Mouse (Mus musculus): ENCODE measurements at regions not wholly inside any gene's neighbourhood (a gene's known extent, or its start where the extent isn't known, plus 50 kb on each side); places are given as distances from the start of the nearest gene placed in this dataset.

GRCm38 (mm10) chr9:31578506-31579173 lies 114.4 kb upstream of the Tmem45b start:
- no peak for TF ChIP-seq POLR2A (IDR thresholded peaks at IDR 0.05; ENCODE audit: control insufficient read depth, extremely low read depth, insufficient read depth, low read length, poor library complexity)
- TF ChIP-seq CTCF (IDR thresholded peaks at IDR 0.05; ENCODE audit: borderline replicate concordance, control insufficient read depth, extremely low read depth, insufficient read depth, low read length, poor library complexity), result no peak
- DNase-seq, result no peak
- no peaks in the 10 kb centered on the region for H3K27me3 ChIP-seq (ENCODE audit: control insufficient read depth, insufficient read depth, low read length)
- WGBS, result 91% methylated on average over 8 of the region's 8 CpGs
- no peaks in the 10 kb centered on the region for H3K36me3 ChIP-seq (ENCODE audit: control insufficient read depth, insufficient read depth, low read length)
- H3K4me1 ChIP-seq (replicated peaks; ENCODE audit: control insufficient read depth, insufficient read depth, low read length), result no peaks in the 10 kb centered on the region
- no peak overlapping the region for H3K27ac ChIP-seq (ENCODE audit: control insufficient read depth, insufficient read depth, low read length)
- no peak overlapping the region for H3K4me3 ChIP-seq (ENCODE audit: control insufficient read depth, insufficient read depth, low read length)

- no peak for DNase-seq
- Histone ChIP-seq H3K27ac (ENCODE audit: control insufficient read depth, insufficient read depth, low read length) (no peak overlapping the region), H3K4me3 (ENCODE audit: control insufficient read depth, insufficient read depth, low read length) (no peak overlapping the region), H3K27me3 (ENCODE audit: control insufficient read depth, insufficient read depth, low read length) (no peaks in the 10 kb centered on the region), H3K36me3 (ENCODE audit: control insufficient read depth, insufficient read depth, low read length) (no peaks in the 10 kb centered on the region), H3K4me1 (replicated peaks; ENCODE audit: control insufficient read depth, insufficient read depth, low read length) (no peaks in the 10 kb centered on the region)
- 80% methylated on average over 7 of the region's 7 CpGs for WGBS
- no peak for TF ChIP-seq CTCF (IDR thresholded peaks at IDR 0.05; ENCODE audit: borderline replicate concordance, control insufficient read depth, extremely low read depth, insufficient read depth, low read length, poor library complexity)
- TF ChIP-seq POLR2A (IDR thresholded peaks at IDR 0.05; ENCODE audit: control insufficient read depth, extremely low read depth, insufficient read depth, low read length, poor library complexity), result no peak
These were observed 112.8 kb upstream of the Tmem45b start for GRCm38 (mm10) chr9:31577066-31577465.

- DNase-seq, result no peak
- TF ChIP-seq CTCF (IDR thresholded peaks at IDR 0.05; ENCODE audit: borderline replicate concordance, control insufficient read depth, extremely low read depth, insufficient read depth, low read length, poor library complexity) (no peak), POLR2A (IDR thresholded peaks at IDR 0.05; ENCODE audit: control insufficient read depth, extremely low read depth, insufficient read depth, low read length, poor library complexity) (no peak)
- no peaks in the 10 kb centered on the region for H3K27me3 ChIP-seq (ENCODE audit: control insufficient read depth, insufficient read depth, low read length)
- no peak overlapping the region for H3K27ac ChIP-seq (ENCODE audit: control insufficient read depth, insufficient read depth, low read length)
- 88% methylated on average over 10 of the region's 10 CpGs for WGBS
- H3K4me3 ChIP-seq (ENCODE audit: control insufficient read depth, insufficient read depth, low read length), result no peak overlapping the region
- no peaks in the 10 kb centered on the region for H3K36me3 ChIP-seq (ENCODE audit: control insufficient read depth, insufficient read depth, low read length)
- H3K4me1 ChIP-seq (replicated peaks; ENCODE audit: control insufficient read depth, insufficient read depth, low read length), result no peaks in the 10 kb centered on the region
These were observed 102.8 kb upstream of the Tmem45b start for GRCm38 (mm10) chr9:31567029-31567428.

DNA sequence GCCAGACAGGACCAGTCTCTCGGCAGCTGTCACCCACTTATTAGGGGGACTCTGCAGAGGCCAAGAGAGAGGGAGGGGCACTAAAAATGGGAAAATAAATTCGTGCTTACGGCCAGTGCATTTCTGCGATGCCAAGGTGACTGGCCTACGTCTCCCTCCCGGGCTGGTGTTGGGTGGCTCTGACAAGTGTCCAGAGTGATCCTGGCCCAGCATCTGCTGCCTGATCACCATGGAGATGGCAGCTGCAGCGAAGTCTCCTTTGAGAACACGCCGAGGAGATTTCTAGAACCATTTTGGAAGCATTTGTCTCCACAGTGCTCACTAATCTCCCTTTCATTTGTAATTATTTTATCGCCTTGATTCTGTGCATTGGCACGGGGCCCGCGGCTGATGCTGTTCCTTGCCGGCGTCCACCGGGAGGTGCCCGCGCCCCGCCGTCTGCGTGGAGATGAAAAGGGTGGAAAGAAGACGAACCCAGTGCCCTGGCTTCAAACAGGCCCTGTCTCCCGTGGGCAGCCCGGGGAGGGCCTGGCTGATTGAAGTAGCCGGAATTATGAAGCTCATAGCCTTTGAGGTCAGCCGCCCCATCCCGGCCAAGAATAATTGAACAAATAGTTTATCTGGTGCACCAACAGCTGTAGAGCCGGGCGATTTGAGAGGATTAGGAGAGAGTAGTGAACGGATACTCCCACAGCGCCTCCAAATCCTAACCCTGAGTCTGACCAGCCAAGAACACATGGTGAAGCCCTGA lies 102.2 kb upstream of the Tmem45b start:
- DNase-seq, result no peak
- H3K4me1 ChIP-seq (replicated peaks; ENCODE audit: control insufficient read depth, insufficient read depth, low read length), result no peaks in the 10 kb centered on the region
- no peaks in the 10 kb centered on the region for H3K27me3 ChIP-seq (ENCODE audit: control insufficient read depth, insufficient read depth, low read length)
- TF ChIP-seq POLR2A (IDR thresholded peaks at IDR 0.05; ENCODE audit: control insufficient read depth, extremely low read depth, insufficient read depth, low read length, poor library complexity) (no peak), CTCF (IDR thresholded peaks at IDR 0.05; ENCODE audit: borderline replicate concordance, control insufficient read depth, extremely low read depth, insufficient read depth, low read length, poor library complexity) (no peak)
- no peak overlapping the region for H3K4me3 ChIP-seq (ENCODE audit: control insufficient read depth, insufficient read depth, low read length)
- no peak overlapping the region for H3K27ac ChIP-seq (ENCODE audit: control insufficient read depth, insufficient read depth, low read length)
- no peaks in the 10 kb centered on the region for H3K36me3 ChIP-seq (ENCODE audit: control insufficient read depth, insufficient read depth, low read length)
- 88% methylated on average over 31 of the region's 31 CpGs for WGBS

DNA sequence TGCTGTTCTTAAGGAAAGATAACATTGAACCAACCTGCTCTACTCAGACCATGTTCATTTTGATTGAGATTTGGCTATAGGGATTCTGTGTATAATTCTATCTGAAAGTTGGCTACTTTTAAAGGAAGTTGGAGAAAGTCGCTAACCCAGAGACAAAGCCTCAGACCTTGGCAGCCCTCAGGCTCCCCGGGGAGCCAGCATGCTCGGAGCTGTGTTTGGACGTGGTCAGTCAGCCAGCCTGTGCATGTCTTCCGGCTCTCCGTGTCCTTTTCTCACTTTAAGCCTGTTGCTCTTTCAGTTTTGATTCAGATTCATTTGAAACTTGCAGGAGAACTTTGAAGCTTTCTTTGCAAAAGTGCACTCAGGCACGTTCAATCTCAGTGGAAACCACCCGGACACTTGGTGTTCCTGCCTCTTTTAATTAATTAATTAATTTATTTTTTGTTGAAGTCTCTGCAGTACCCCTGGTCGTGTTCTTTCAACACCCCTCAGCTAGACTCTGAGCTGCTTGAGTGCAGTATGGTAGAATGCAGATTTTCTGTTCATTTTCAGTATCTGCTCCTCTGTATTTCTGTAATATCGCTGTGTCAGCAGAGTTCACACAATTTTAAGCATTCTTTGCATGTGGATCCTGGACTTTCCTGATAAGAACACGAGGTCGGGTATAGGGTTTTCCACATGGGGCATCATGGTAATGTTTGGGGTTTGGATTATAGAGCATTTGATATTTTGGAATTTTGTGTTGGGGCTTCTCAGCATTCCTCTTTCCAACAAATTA lies 100.9 kb upstream of the Tmem45b start:
- no peak for DNase-seq
- TF ChIP-seq POLR2A (IDR thresholded peaks at IDR 0.05; ENCODE audit: control insufficient read depth, extremely low read depth, insufficient read depth, low read length, poor library complexity), result no peak
- TF ChIP-seq CTCF (IDR thresholded peaks at IDR 0.05; ENCODE audit: borderline replicate concordance, control insufficient read depth, extremely low read depth, insufficient read depth, low read length, poor library complexity), result no peak
- 83% methylated on average over 12 of the region's 12 CpGs for WGBS

DNA sequence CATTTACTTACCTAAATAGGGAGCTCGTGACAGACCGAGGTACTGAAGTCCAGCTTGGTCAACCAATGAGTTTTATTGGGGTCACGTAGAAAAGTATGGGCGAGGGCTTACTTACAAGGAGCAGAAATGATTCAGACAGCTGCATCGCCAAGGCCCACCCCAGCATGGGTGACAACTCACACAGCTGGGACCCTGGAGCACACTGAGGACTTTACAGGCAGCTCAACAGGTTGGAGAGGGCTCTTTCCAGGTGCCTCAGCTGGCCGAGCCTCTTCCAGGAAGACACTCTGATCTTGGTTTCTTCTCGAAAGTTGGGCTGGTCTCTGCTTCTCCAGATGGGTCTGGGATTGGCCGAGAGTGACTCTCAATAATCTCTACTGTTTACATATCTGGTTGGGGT lies 99.3 kb upstream of the Tmem45b start:
- no peak for TF ChIP-seq CTCF (IDR thresholded peaks at IDR 0.05; ENCODE audit: borderline replicate concordance, control insufficient read depth, extremely low read depth, insufficient read depth, low read length, poor library complexity)
- TF ChIP-seq POLR2A (IDR thresholded peaks at IDR 0.05; ENCODE audit: control insufficient read depth, extremely low read depth, insufficient read depth, low read length, poor library complexity), result no peak
- no peaks in the 10 kb centered on the region for H3K36me3 ChIP-seq (ENCODE audit: control insufficient read depth, insufficient read depth, low read length)
- no peaks in the 10 kb centered on the region for H3K27me3 ChIP-seq (ENCODE audit: control insufficient read depth, insufficient read depth, low read length)
- H3K4me1 ChIP-seq (replicated peaks; ENCODE audit: control insufficient read depth, insufficient read depth, low read length), result no peaks in the 10 kb centered on the region
- WGBS, result 94% methylated on average over 8 of the region's 8 CpGs
- no peak for DNase-seq
- no peak overlapping the region for H3K27ac ChIP-seq (ENCODE audit: control insufficient read depth, insufficient read depth, low read length)
- no peak overlapping the region for H3K4me3 ChIP-seq (ENCODE audit: control insufficient read depth, insufficient read depth, low read length)

More for the DNA sequence above, 100.9 kb upstream of the Tmem45b start:
- Histone ChIP-seq H3K36me3 (ENCODE audit: control insufficient read depth, insufficient read depth, low read length) (no peaks in the 10 kb centered on the region), H3K27ac (ENCODE audit: control insufficient read depth, insufficient read depth, low read length) (no peak overlapping the region), H3K4me1 (replicated peaks; ENCODE audit: control insufficient read depth, insufficient read depth, low read length) (no peaks in the 10 kb centered on the region), H3K4me3 (ENCODE audit: control insufficient read depth, insufficient read depth, low read length) (no peak overlapping the region), H3K27me3 (ENCODE audit: control insufficient read depth, insufficient read depth, low read length) (no peaks in the 10 kb centered on the region)
